Comparison of ENCODE assay signal across 26 mouse cellular contexts in the genomic region with DNA sequence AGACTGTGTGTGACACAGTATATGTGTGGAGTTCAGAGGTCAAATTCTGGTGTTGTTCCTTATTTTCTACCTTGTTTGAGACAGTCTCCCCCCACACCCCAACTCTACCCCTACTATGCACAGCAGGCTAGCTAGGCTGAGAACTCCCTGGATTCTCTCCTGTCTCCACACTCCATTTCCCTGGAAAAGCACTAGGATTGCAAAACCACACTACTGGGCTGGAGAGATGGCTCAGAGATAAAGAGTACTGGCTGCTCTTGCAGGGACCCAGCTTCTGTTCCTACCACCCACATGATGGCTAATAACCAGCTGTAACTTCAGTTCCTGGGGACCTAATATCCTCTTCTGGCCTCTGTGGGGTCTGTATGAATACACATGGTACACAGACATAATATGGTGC. TPM values are rescaled to one million over a fixed set of nuclear protein-coding genes. Genes with fewer than 3 reads are reported as not detected.
"Had no signal": no experiment of that assay in that cellular context is flagged by ENCODE, and none has a peak within 500 bp of the region (broad histone marks: within the 10 kb centered on the region; RNA-seq: fewer than 3 reads in every experiment).

No protein-coding gene starts in this region.

- H3K36me3 ChIP-seq: limb, embryonic 12.5 days; limb, embryonic 15.5 days; lung, embryonic 15.5 days; midbrain, embryonic 15.5 days; neural tube, embryonic 13.5 days; stomach, embryonic 15.5 days had no signal

- DNase-seq: kidney, adult 9 months; kidney, postnatal 14 days; kidney, postnatal 4 days; left cerebral cortex, postnatal 4 days; lung, adult 18-20 months; lung, postnatal 10 days; lung, postnatal 36 days; retina, postnatal 1 day; right cerebral cortex, postnatal 25 days; spleen, adult 18-20 months; thymus, postnatal 36 days had no signal

- H3K9me3 ChIP-seq: limb, embryonic 12.5 days; limb, embryonic 15.5 days; lung, embryonic 15.5 days; midbrain, embryonic 15.5 days; neural tube, embryonic 13.5 days; stomach, embryonic 15.5 days had no signal

- ATAC-seq: midbrain, embryonic 15.5 days had no signal

- H3K27ac ChIP-seq: limb, embryonic 12.5 days; limb, embryonic 15.5 days; liver, embryonic 14.5 days; lung, embryonic 15.5 days; midbrain, embryonic 15.5 days; neural tube, embryonic 13.5 days; stomach, embryonic 15.5 days had no signal

- H3K4me3 ChIP-seq: limb, embryonic 12.5 days; limb, embryonic 15.5 days; lung, embryonic 15.5 days; midbrain, embryonic 15.5 days; neural tube, embryonic 13.5 days; stomach, embryonic 15.5 days had no signal

- H3K9ac ChIP-seq: limb, embryonic 12.5 days; limb, embryonic 15.5 days; liver, embryonic 14.5 days; lung, embryonic 15.5 days; midbrain, embryonic 15.5 days; neural tube, embryonic 13.5 days; stomach, embryonic 15.5 days had no signal

- H3K4me2 ChIP-seq: limb, embryonic 12.5 days; limb, embryonic 15.5 days; lung, embryonic 15.5 days; midbrain, embryonic 11.5 days; midbrain, embryonic 15.5 days; neural tube, embryonic 13.5 days; stomach, embryonic 15.5 days had no signal

- H3K27me3 ChIP-seq: limb, embryonic 12.5 days; limb, embryonic 15.5 days; lung, embryonic 15.5 days; midbrain, embryonic 15.5 days; neural tube, embryonic 13.5 days; stomach, embryonic 15.5 days had no signal

- H3K4me1 ChIP-seq: midbrain, embryonic 15.5 days; neural tube, embryonic 13.5 days had no signal

RNA-seq across cellular contexts. Expression of gene Scgb1a1, which starts 30.1 kb away (rescaled TPM):
- total RNA-seq: layer of hippocampus, adult 18-20 months; layer of hippocampus, postnatal 14 days; left cerebral cortex, adult 8-10 months; left cerebral cortex, postnatal 14 days; megakaryocyte progenitor cell, adult 5-6 weeks; megakaryocyte-erythroid progenitor cell, adult 5-6 weeks; neutrophil, adult 5-6 weeks had no signal
- polyA plus RNA-seq: limb, embryonic 12.5 days; liver, embryonic 14.5 days; midbrain, embryonic 11.5 days; midbrain, embryonic 15.5 days; neural tube, embryonic 13.5 days; stomach, embryonic 15.5 days had no signal
